Mouse (Mus musculus): ENCODE data around the gene Trim39. TPM values are rescaled to one million over a fixed set of nuclear protein-coding genes. Genes with fewer than 3 reads are reported as not detected.

Gene Trim39
- polyA plus RNA-seq, 1 experiment from 2014 or later = 9.6 TPM

DNA sequence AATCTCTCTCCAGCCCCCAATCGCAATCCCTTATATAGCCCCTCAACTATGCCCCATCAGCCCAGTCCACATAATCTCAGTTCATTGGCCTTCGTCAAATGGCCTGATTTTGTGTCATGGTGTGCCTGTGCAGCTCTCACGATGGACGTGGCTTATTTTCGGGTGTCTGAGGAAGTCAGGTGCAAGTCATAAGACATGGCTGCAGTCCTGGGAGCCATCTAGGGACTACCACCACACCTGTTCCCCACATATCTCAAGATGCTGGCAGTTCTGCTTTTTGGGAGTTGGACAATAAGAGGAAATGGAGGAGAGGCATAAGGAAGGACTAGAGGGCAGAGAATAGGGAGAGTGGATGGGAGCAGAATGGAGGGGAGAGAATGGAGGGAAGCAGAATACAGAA lies 38.5 kb downstream of the Trim39 start:
- Histone ChIP-seq H3K4me1 (replicated peaks; ENCODE audit: insufficient read depth, low read length) (no peaks in the 10 kb centered on the region), H3K9me3 (replicated peaks; ENCODE audit: low read length) (no peaks in the 10 kb centered on the region), H3K27me3 (ENCODE audit: insufficient read depth, low read length) (peaks cover 21% of the 10 kb centered on the region), H3K9ac (ENCODE audit: low read depth, low read length) (no peak overlapping the region), H3K27ac (no peak overlapping the region), H3K4me3 (replicated peaks; ENCODE audit: low read depth, low read length) (no peak overlapping the region), H3K4me2 (ENCODE audit: low read length) (no peak overlapping the region), H3K36me3 (ENCODE audit: insufficient read depth, low read length) (no peaks in the 10 kb centered on the region)
- DNase-seq (ENCODE audit: low spot score) (no peak), ATAC-seq (replicated peaks; ENCODE audit: low FRiP score, low read depth) (no peak)
- WGBS = 85% methylated on average over 5 of the region's 5 CpGs
- TF ChIP-seq CTCF (IDR thresholded peaks at IDR 0.05; ENCODE audit: low read depth) = no peak

DNA sequence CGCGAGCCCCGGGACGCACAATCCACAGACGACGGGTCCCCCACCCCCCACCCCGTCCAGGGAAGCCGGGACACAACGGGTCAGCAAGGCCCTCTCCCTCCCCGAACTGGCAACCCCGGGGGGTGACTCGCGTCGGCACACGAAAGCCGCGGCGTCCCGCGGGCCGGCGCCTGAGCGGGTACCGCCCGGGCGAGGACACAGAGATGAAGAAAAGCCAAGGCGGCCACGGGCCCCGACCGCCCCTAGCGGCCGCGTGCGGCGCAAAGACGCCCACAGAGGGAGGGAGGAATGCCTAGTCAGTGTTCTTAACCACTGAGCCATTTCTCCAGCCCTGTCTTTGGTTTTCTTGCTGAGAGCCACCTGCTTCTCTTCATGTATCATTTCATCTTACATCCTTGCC lies 40.7 kb downstream of the Trim39 start:
- no peak overlapping the region for H3K4me3 ChIP-seq (replicated peaks; ENCODE audit: low read depth, low read length)
- DNase-seq (ENCODE audit: low spot score) = peak; percentile 92
- H3K4me1 ChIP-seq (replicated peaks; ENCODE audit: insufficient read depth, low read length) = no peaks in the 10 kb centered on the region
- H3K27ac ChIP-seq = no peak overlapping the region
- 14% methylated on average over 36 of the region's 36 CpGs for WGBS
- no peak for ATAC-seq (replicated peaks; ENCODE audit: low FRiP score, low read depth)
- H3K36me3 ChIP-seq (ENCODE audit: insufficient read depth, low read length) = no peaks in the 10 kb centered on the region
- H3K9ac ChIP-seq (ENCODE audit: low read depth, low read length) = no peak overlapping the region
- H3K27me3 ChIP-seq (ENCODE audit: insufficient read depth, low read length) = peaks cover 18% of the 10 kb centered on the region
- H3K9me3 ChIP-seq (replicated peaks; ENCODE audit: low read length) = no peaks in the 10 kb centered on the region
- H3K4me2 ChIP-seq (ENCODE audit: low read length) = no peak overlapping the region
- TF ChIP-seq CTCF (IDR thresholded peaks at IDR 0.05; ENCODE audit: low read depth) = peak; percentile 74

DNA sequence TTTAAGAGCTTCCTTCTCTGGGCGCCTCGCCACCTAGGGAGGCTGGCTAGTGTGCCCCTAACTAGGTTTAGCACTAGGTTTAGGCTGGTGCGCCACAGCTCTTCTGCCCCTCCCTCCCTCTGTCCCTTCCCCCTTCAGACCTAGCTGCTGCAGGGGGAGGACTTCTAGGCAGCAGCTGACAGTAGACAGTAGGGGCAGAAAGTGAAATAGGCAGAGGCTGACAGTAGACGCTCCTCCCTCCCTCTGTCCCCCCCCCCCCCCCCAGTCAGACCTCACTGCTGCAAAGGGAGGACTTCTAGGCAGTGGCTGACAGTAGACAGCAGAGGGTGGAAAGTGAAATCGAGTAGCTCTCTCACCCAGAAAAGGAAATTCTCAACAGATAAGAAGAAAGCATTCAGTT lies 43.0 kb downstream of the Trim39 start:
- Histone ChIP-seq H3K9ac (ENCODE audit: low read depth, low read length) (no peak overlapping the region), H3K27ac (no peak overlapping the region), H3K36me3 (ENCODE audit: insufficient read depth, low read length) (no peaks in the 10 kb centered on the region), H3K9me3 (replicated peaks; ENCODE audit: low read length) (no peaks in the 10 kb centered on the region), H3K27me3 (ENCODE audit: insufficient read depth, low read length) (peaks cover 31% of the 10 kb centered on the region), H3K4me3 (replicated peaks; ENCODE audit: low read depth, low read length) (no peak overlapping the region), H3K4me1 (replicated peaks; ENCODE audit: insufficient read depth, low read length) (no peaks in the 10 kb centered on the region), H3K4me2 (ENCODE audit: low read length) (no peak overlapping the region)
- TF ChIP-seq CTCF (IDR thresholded peaks at IDR 0.05; ENCODE audit: low read depth) = no peak
- DNase-seq (ENCODE audit: low spot score) (no peak), ATAC-seq (replicated peaks; ENCODE audit: low FRiP score, low read depth) (no peak)
- 6% methylated on average over 5 of the region's 5 CpGs for WGBS

DNA sequence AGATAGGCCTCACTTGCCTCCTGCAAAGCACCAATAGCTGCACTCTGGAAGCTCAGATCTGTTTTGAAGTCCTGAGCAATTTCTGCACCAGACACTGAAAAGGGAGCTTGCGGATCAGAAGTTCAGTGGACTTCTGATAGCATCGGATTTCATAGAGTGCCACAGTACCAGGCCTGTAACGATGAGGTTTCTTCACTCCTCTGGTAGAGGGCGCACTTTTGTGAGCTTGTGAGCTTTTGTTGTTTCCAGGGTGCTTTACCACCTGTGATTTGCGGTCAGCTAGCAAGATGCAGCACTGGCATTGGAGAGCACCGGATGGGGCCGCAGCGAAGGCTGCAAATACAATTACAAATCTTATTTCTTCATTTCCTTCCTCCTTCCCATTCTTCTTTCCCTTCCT lies 45.1 kb downstream of the Trim39 start:
- H3K27me3 ChIP-seq (ENCODE audit: insufficient read depth, low read length) = peaks cover 38% of the 10 kb centered on the region
- peak; percentile 11 for DNase-seq (ENCODE audit: low spot score)
- H3K27ac ChIP-seq = no peak overlapping the region
- no peak overlapping the region for H3K4me2 ChIP-seq (ENCODE audit: low read length)
- peak; percentile 47 for TF ChIP-seq CTCF (IDR thresholded peaks at IDR 0.05; ENCODE audit: low read depth)
- H3K9ac ChIP-seq (ENCODE audit: low read depth, low read length) = no peak overlapping the region
- ATAC-seq (replicated peaks; ENCODE audit: low FRiP score, low read depth) = no peak
- no peak overlapping the region for H3K4me3 ChIP-seq (replicated peaks; ENCODE audit: low read depth, low read length)
- H3K36me3 ChIP-seq (ENCODE audit: insufficient read depth, low read length) = no peaks in the 10 kb centered on the region
- H3K9me3 ChIP-seq (replicated peaks; ENCODE audit: low read length) = no peaks in the 10 kb centered on the region
- H3K4me1 ChIP-seq (replicated peaks; ENCODE audit: insufficient read depth, low read length) = no peaks in the 10 kb centered on the region
- WGBS = 14% methylated on average over 8 of the region's 8 CpGs

DNA sequence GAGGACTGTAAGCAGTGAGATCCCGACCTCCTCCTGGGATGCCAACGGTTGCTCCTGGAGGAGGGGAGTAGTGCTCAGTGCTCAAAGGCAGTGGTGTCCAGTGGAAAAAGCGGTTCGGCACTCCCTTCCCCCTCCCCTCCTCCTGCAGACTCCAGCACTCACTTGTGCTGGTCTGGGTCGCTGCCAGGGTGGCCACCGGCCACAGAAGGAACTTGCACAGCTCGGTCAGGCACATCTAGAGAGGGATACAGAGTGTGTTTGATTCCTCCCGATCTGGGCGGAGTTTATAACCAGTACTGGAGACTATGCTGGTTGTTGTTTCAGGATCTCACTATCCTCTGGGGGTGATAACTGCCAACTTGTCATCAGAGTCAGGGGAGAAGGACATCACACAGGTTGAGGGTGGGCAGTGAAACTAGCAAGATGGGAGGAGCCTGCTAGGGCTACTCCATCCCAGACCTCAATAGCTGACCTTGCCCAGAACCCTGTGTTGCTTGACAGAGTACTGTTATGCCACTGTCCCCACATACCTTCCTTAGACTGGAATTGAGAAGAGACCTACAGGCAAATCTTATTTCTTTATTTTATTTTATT lies 46.7 kb downstream of the Trim39 start:
- H3K4me3 ChIP-seq (replicated peaks; ENCODE audit: low read depth, low read length) = no peak overlapping the region
- 8% methylated on average over 9 of the region's 9 CpGs for WGBS
- no peaks in the 10 kb centered on the region for H3K9me3 ChIP-seq (replicated peaks; ENCODE audit: low read length)
- H3K9ac ChIP-seq (ENCODE audit: low read depth, low read length) = no peak overlapping the region
- H3K27ac ChIP-seq = no peak overlapping the region
- ATAC-seq (replicated peaks; ENCODE audit: low FRiP score, low read depth) (no peak), DNase-seq (ENCODE audit: low spot score) (no peak)
- no peak overlapping the region for H3K4me2 ChIP-seq (ENCODE audit: low read length)
- H3K36me3 ChIP-seq (ENCODE audit: insufficient read depth, low read length) = no peaks in the 10 kb centered on the region
- H3K4me1 ChIP-seq (replicated peaks; ENCODE audit: insufficient read depth, low read length) = no peaks in the 10 kb centered on the region
- peaks cover 35% of the 10 kb centered on the region for H3K27me3 ChIP-seq (ENCODE audit: insufficient read depth, low read length)
- TF ChIP-seq CTCF (IDR thresholded peaks at IDR 0.05; ENCODE audit: low read depth) = no peak

DNA sequence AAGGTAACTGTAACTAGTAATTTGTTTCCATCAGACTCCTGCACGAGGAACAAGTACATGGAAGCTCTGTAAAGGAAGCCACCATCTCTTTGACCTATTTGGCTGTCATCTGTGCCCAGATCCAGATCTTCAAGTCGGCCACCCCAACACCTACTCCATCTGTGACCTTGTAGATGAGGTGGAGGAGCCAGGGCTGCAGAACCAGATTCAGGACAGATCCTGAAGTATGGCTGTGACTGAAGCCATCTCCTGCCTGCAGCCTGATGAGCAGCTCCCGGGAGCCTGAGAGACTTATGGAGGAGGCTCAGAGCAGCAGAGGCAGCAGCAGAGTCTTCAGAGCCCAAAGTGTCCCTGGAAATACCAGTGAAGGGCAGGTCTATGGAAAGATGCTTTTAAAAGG lies 47.6 kb downstream of the Trim39 start:
- H3K4me2 ChIP-seq (ENCODE audit: low read length) = no peak overlapping the region
- no peak overlapping the region for H3K27ac ChIP-seq
- no peaks in the 10 kb centered on the region for H3K9me3 ChIP-seq (replicated peaks; ENCODE audit: low read length)
- DNase-seq (ENCODE audit: low spot score) (no peak), ATAC-seq (replicated peaks; ENCODE audit: low FRiP score, low read depth) (no peak)
- no peak overlapping the region for H3K4me3 ChIP-seq (replicated peaks; ENCODE audit: low read depth, low read length)
- no peak overlapping the region for H3K9ac ChIP-seq (ENCODE audit: low read depth, low read length)
- H3K4me1 ChIP-seq (replicated peaks; ENCODE audit: insufficient read depth, low read length) = no peaks in the 10 kb centered on the region
- no peak for TF ChIP-seq CTCF (IDR thresholded peaks at IDR 0.05; ENCODE audit: low read depth)
- H3K36me3 ChIP-seq (ENCODE audit: insufficient read depth, low read length) = no peaks in the 10 kb centered on the region
- 35% methylated on average over 3 of the region's 3 CpGs for WGBS
- peaks cover 33% of the 10 kb centered on the region for H3K27me3 ChIP-seq (ENCODE audit: insufficient read depth, low read length)

DNA sequence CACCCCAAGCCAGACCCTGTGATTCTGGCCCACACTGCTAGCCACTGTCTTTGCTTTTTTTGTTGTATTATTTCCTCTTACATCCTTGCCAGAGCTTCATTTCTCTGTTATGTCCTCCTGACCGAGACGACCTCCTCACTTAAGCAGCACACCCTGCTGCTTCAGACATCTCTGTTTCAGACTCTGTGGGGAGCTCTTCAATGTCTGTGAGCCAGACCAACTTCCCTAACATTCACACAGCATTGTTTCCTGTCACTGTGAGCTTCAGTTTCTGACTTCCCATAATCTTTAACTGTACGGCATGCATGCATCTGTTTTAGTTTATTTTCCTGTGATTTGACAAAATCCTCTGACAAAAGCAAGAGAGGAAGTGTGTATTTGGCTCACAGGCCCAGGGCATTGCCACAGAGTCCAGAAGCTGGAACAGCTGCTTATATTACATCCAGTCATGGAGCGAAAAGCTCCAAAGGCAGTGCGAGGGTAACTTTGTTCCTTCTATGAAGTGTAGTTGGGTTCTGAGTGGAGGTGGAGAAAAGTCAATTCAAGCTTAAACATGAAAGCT lies 53.4 kb downstream of the Trim39 start:
- H3K9me3 ChIP-seq (replicated peaks; ENCODE audit: low read length) = no peaks in the 10 kb centered on the region
- no peak overlapping the region for H3K9ac ChIP-seq (ENCODE audit: low read depth, low read length)
- TF ChIP-seq CTCF (IDR thresholded peaks at IDR 0.05; ENCODE audit: low read depth) = no peak
- WGBS = 61% methylated on average over 5 of the region's 5 CpGs
- DNase-seq (ENCODE audit: low spot score) (no peak), ATAC-seq (replicated peaks; ENCODE audit: low FRiP score, low read depth) (no peak)
- H3K4me2 ChIP-seq (ENCODE audit: low read length) = no peak overlapping the region
- H3K4me3 ChIP-seq (replicated peaks; ENCODE audit: low read depth, low read length) = no peak overlapping the region
- H3K4me1 ChIP-seq (replicated peaks; ENCODE audit: insufficient read depth, low read length) = no peaks in the 10 kb centered on the region
- no peaks in the 10 kb centered on the region for H3K36me3 ChIP-seq (ENCODE audit: insufficient read depth, low read length)
- H3K27ac ChIP-seq = no peak overlapping the region
- H3K27me3 ChIP-seq (ENCODE audit: insufficient read depth, low read length) = peaks cover 24% of the 10 kb centered on the region

Data from kidney, postnatal 0 days (tissue).